Mouse (Mus musculus) megakaryocyte, embryonic 14.5 days (primary cell): ENCODE results near the gene Dag1.

Experiments
- FLI1 ChIP-seq: IDR thresholded peaks from 2 replicates; pipeline ENCODE4 v1.6.1; 2012; ENCODE audit warnings: low read length, inconsistent platforms, mixed read lengths
- GATA1 ChIP-seq: IDR thresholded peaks from 3 replicates; pipeline ENCODE4 v1.6.1; 2012; ENCODE audit warnings: mixed read lengths, low read length, inconsistent platforms, borderline replicate concordance

- TF ChIP-seq GATA1: no peak
- TF ChIP-seq FLI1: no peak
These were observed 11.5 kb upstream of the Dag1 start for GRCm38 (mm10) chr9:108275331-108275659.
